Mouse (Mus musculus) embryonic facial prominence, embryonic 11.5 days (tissue): ENCODE measurements around the gene Zswim2. TPM values are rescaled to one million over a fixed set of nuclear protein-coding genes. Genes with fewer than 3 reads are reported as not detected.
A peak's percentile ranks its signal among the peaks of the same experiment; 100 is the strongest.
"Not testable (repeated sequence)": the region's sequence is repeated elsewhere in the genome, so short reads cannot be mapped to it uniquely, and the experiment has no call there.

Experiments used
- ATAC-seq: fragments of 200-750 bp; cut with Nextera tagmentation; replicated peaks from 2 replicates; pipeline ENCODE4 v1.8.0; 2017; ENCODE audit warnings: low read depth; ENCODE audit not compliant: insufficient number of reproducible peaks, low FRiP score, low TSS enrichment
- DNase-seq: peaks from one replicate; pipeline ENCODE4 v3.0.0-alpha.2; 2015; ENCODE audit warnings: low spot score
- H3K27ac ChIP-seq: fragments of 300-500 bp; sonication (generic); replicated peaks from 2 replicates; pipeline ENCODE4 v1.5.1; 2014; ENCODE audit warnings: mild to moderate bottlenecking, low read depth, low read length, control low read depth
- H3K27me3 ChIP-seq: fragments of 300-500 bp; sonication (generic); 2 replicates; pipeline ENCODE4 v1.6.1; 2014; ENCODE audit warnings: mild to moderate bottlenecking, low read length, moderate library complexity, mixed read lengths; ENCODE audit not compliant: control insufficient read depth, insufficient read depth
- H3K36me3 ChIP-seq: fragments of 300-500 bp; sonication (generic); replicated peaks from 2 replicates; pipeline ENCODE4 v1.6.1; 2014; ENCODE audit warnings: low read depth, mild to moderate bottlenecking, low read length, moderate library complexity, mixed read lengths; ENCODE audit not compliant: control insufficient read depth, insufficient read depth
- H3K4me1 ChIP-seq: fragments of 300-500 bp; sonication (generic); 2 replicates; pipeline ENCODE4 v1.6.1; 2014; ENCODE audit warnings: low read length, mixed read lengths; ENCODE audit not compliant: control insufficient read depth, insufficient read depth
- H3K4me2 ChIP-seq: fragments of 300-500 bp; sonication (generic); 2 replicates; pipeline ENCODE4 v1.6.1; 2014; ENCODE audit warnings: low read depth, mild to moderate bottlenecking, control low read depth, low read length, moderate library complexity
- H3K4me3 ChIP-seq: fragments of 300-500 bp; sonication (generic); 2 replicates; pipeline ENCODE4 v1.5.1; 2014; ENCODE audit warnings: low read depth, low read length, control low read depth
- H3K9ac ChIP-seq: fragments of 300-500 bp; sonication (generic); replicated peaks from 2 replicates; pipeline ENCODE4 v1.6.1; 2014; ENCODE audit warnings: mild to moderate bottlenecking, control low read depth, low read length
- H3K9me3 ChIP-seq: fragments of 300-500 bp; sonication (generic); replicated peaks from 2 replicates; pipeline ENCODE4 v1.6.1; 2016; ENCODE audit warnings: mild to moderate bottlenecking, low read length, inconsistent platforms, mixed read lengths; ENCODE audit not compliant: control insufficient read depth
- WGBS: fragments of 180-500 bp; shearing (Covaris S2); extraction: QIAGEN DNeasy Blood & Tissue Kit; methylation state at CpG from one replicate; pipeline ENCODE4 v1.1.7; 2014; 5-methylcytosine and 5-hydroxymethylcytosine counted together
- polyA plus RNA-seq: library from polyadenylated mRNA; unstranded; fragments of >200 nt; fragmentation: Nextera tagmentation; extraction: Ambion mirVana; gene quantifications from 2 replicates; pipeline ENCODE4 v1.2.1, GENCODE M21; 2014

Gene Zswim2
- not detected in 2 replicates for polyA plus RNA-seq

- H3K9ac ChIP-seq = no peak within 1 kb of the TSS
- H3K9me3 ChIP-seq = no peaks in the 10 kb centered on the region
- no peaks in the 10 kb centered on the region for H3K27me3 ChIP-seq
- ATAC-seq (peak; percentile 96), DNase-seq (peak; percentile 83)
- no peaks in the 10 kb centered on the region for H3K4me1 ChIP-seq
- no peaks in the 10 kb centered on the region for H3K36me3 ChIP-seq
- under 1% methylated on average over 20 of the region's 20 CpGs for WGBS
- peak within 1 kb of the TSS; percentile 46 for H3K4me2 ChIP-seq
- H3K27ac ChIP-seq = no peak within 1 kb of the TSS
- peak within 1 kb of the TSS; percentile 20 for H3K4me3 ChIP-seq
These were observed at the start of gene Zswim2 for GRCm38 (mm10) chr2:83940931-83941361. TSS of gene Zswim2 (minus strand) at chr2:83941228.

GRCm38 (mm10) chr2:83990253-83990652, 49.2 kb upstream of the Zswim2 start, which contains the start of gene Gm13691:
TSS of gene Gm13691 (plus strand) at chr2:83990553.
- H3K9ac ChIP-seq, H3K36me3 ChIP-seq, H3K4me3 ChIP-seq, H3K27me3 ChIP-seq, H3K9me3 ChIP-seq, DNase-seq, H3K27ac ChIP-seq, ATAC-seq, H3K4me1 ChIP-seq, H3K4me2 ChIP-seq: not testable (repeated sequence)
- WGBS = no CpG with 5 or more reads among the region's 6 CpGs

- H3K4me2 ChIP-seq, H3K4me1 ChIP-seq, H3K9ac ChIP-seq, H3K9me3 ChIP-seq, DNase-seq, H3K36me3 ChIP-seq, ATAC-seq, H3K27ac ChIP-seq, H3K4me3 ChIP-seq, H3K27me3 ChIP-seq: not testable (repeated sequence)
- no CpG with 5 or more reads among the region's 6 CpGs for WGBS
These were observed 43.4 kb upstream of the Zswim2 start, which contains the start of gene Gm13697 for GRCm38 (mm10) chr2:83984443-83984842. TSS of gene Gm13697 (plus strand) at chr2:83984743.

- WGBS = no CpG with 5 or more reads among the region's 6 CpGs
- ATAC-seq = not testable (repeated sequence)
These were observed 37.6 kb upstream of the Zswim2 start, which contains the start of gene Gm13694 for GRCm38 (mm10) chr2:83978633-83979032. TSS of gene Gm13694 (plus strand) at chr2:83978933.

GRCm38 (mm10) chr2:83972823-83973222, 31.8 kb upstream of the Zswim2 start, which contains the start of gene Gm13696:
TSS of gene Gm13696 (plus strand) at chr2:83973123.
- ATAC-seq, DNase-seq: not testable (repeated sequence)
- WGBS = no CpG with 5 or more reads among the region's 6 CpGs

More at GRCm38 (mm10) chr2:83978633-83979032, 37.6 kb upstream of the Zswim2 start, which contains the start of gene Gm13694:
- not testable (repeated sequence) for H3K4me3 ChIP-seq, H3K36me3 ChIP-seq, H3K4me1 ChIP-seq, H3K27ac ChIP-seq, H3K4me2 ChIP-seq, H3K9ac ChIP-seq, H3K27me3 ChIP-seq, H3K9me3 ChIP-seq, DNase-seq

GRCm38 (mm10) chr2:83967013-83967412, 26.0 kb upstream of the Zswim2 start, which contains the start of gene Gm13695:
TSS of gene Gm13695 (plus strand) at chr2:83967313.
- DNase-seq, ATAC-seq, H3K27ac ChIP-seq, H3K27me3 ChIP-seq, H3K36me3 ChIP-seq, H3K4me1 ChIP-seq, H3K4me3 ChIP-seq, H3K9me3 ChIP-seq, H3K9ac ChIP-seq, H3K4me2 ChIP-seq: not testable (repeated sequence)
- no CpG with 5 or more reads among the region's 6 CpGs for WGBS

More at GRCm38 (mm10) chr2:83972823-83973222, 31.8 kb upstream of the Zswim2 start, which contains the start of gene Gm13696:
- H3K27ac ChIP-seq, H3K4me3 ChIP-seq, H3K36me3 ChIP-seq, H3K4me1 ChIP-seq, H3K27me3 ChIP-seq, H3K9ac ChIP-seq, H3K4me2 ChIP-seq, H3K9me3 ChIP-seq: not testable (repeated sequence)

- H3K27ac ChIP-seq, H3K9ac ChIP-seq, H3K4me3 ChIP-seq, H3K4me1 ChIP-seq, H3K4me2 ChIP-seq, H3K9me3 ChIP-seq, H3K27me3 ChIP-seq, ATAC-seq, H3K36me3 ChIP-seq, DNase-seq: not testable (repeated sequence)
- WGBS = no CpG with 5 or more reads among the region's 6 CpGs
These were observed 20.2 kb upstream of the Zswim2 start, which contains the start of gene Gm13693 for GRCm38 (mm10) chr2:83961203-83961602. TSS of gene Gm13693 (plus strand) at chr2:83961503.

GRCm38 (mm10) chr2:83955393-83955792, 14.4 kb upstream of the Zswim2 start, which contains the start of gene Gm13698:
TSS of gene Gm13698 (plus strand) at chr2:83955693.
- H3K4me2 ChIP-seq, H3K9ac ChIP-seq, H3K36me3 ChIP-seq, H3K4me3 ChIP-seq, H3K27me3 ChIP-seq, H3K9me3 ChIP-seq, ATAC-seq, H3K27ac ChIP-seq, DNase-seq, H3K4me1 ChIP-seq: not testable (repeated sequence)
- no CpG with 5 or more reads among the region's 6 CpGs for WGBS
